Mouse (Mus musculus): ENCODE results near the gene Smurf1.

Smurf1 gene

GRCm38 (mm10) chr5:144964465-144964864, 1.2 kb downstream of the Smurf1 start:
- in situ Hi-C loops (cut with MboI; ENCODE audit: low pct_unique_long_range_greater_than_20kb in 1 of 2, low sequenced_read_pairs in 2 of 2, unreplicated experiment in 1 of 2) = loop anchor here in 1 of 2 experiments (5.0 kb wide), 1 partner anchor 47 kb away; no protein-coding TSS in a partner anchor

GRCm38 (mm10) chr5:144963817-144964261, 1.8 kb downstream of the Smurf1 start:
- in situ Hi-C loops (cut with MboI; ENCODE audit: low pct_unique_long_range_greater_than_20kb in 1 of 2, low sequenced_read_pairs in 2 of 2, unreplicated experiment in 1 of 2) = loop anchor here in 1 of 2 experiments (5.0 kb wide), 1 partner anchor 47 kb away; no protein-coding TSS in a partner anchor

- in situ Hi-C loops (cut with MboI; ENCODE audit: low pct_unique_long_range_greater_than_20kb in 1 of 2, low sequenced_read_pairs in 2 of 2, unreplicated experiment in 1 of 2) = loop anchor here in 1 of 2 experiments (5.0 kb wide), 1 partner anchor 46 kb away; no protein-coding TSS in a partner anchor
Observed at GRCm38 (mm10) chr5:144963401-144963800, 2.2 kb downstream of the Smurf1 start.

GRCm38 (mm10) chr5:144958271-144958670, 7.4 kb downstream of the Smurf1 start:
- in situ Hi-C loops (cut with MboI; ENCODE audit: low pct_unique_long_range_greater_than_20kb in 1 of 2, low sequenced_read_pairs in 2 of 2, unreplicated experiment in 1 of 2) = no loop called here

GRCm38 (mm10) chr5:144954432-144954831, 11.2 kb downstream of the Smurf1 start:
- in situ Hi-C loops (cut with MboI; ENCODE audit: low pct_unique_long_range_greater_than_20kb in 1 of 2, low sequenced_read_pairs in 2 of 2, unreplicated experiment in 1 of 2) = no loop called here

GRCm38 (mm10) chr5:144952592-144952991, 13.1 kb downstream of the Smurf1 start:
- in situ Hi-C loops (cut with MboI; ENCODE audit: low pct_unique_long_range_greater_than_20kb in 1 of 2, low sequenced_read_pairs in 2 of 2, unreplicated experiment in 1 of 2) = no loop called here

GRCm38 (mm10) chr5:144950428-144951051, 15.1 kb downstream of the Smurf1 start:
- in situ Hi-C loops (cut with MboI; ENCODE audit: low pct_unique_long_range_greater_than_20kb in 1 of 2, low sequenced_read_pairs in 2 of 2, unreplicated experiment in 1 of 2) = no loop called here

- in situ Hi-C loops (cut with MboI; ENCODE audit: low pct_unique_long_range_greater_than_20kb in 1 of 2, low sequenced_read_pairs in 2 of 2, unreplicated experiment in 1 of 2) = no loop called here
Observed at GRCm38 (mm10) chr5:144949856-144950255, 15.8 kb downstream of the Smurf1 start.

- in situ Hi-C loops (cut with MboI; ENCODE audit: low pct_unique_long_range_greater_than_20kb in 1 of 2, low sequenced_read_pairs in 2 of 2, unreplicated experiment in 1 of 2) = no loop called here
Observed at GRCm38 (mm10) chr5:144948422-144948821, 17.2 kb downstream of the Smurf1 start.

GRCm38 (mm10) chr5:144948002-144948401, 17.6 kb downstream of the Smurf1 start:
- in situ Hi-C loops (cut with MboI; ENCODE audit: low pct_unique_long_range_greater_than_20kb in 1 of 2, low sequenced_read_pairs in 2 of 2, unreplicated experiment in 1 of 2) = no loop called here

GRCm38 (mm10) chr5:144946032-144946431, 19.6 kb downstream of the Smurf1 start:
- in situ Hi-C loops (cut with MboI; ENCODE audit: low pct_unique_long_range_greater_than_20kb in 1 of 2, low sequenced_read_pairs in 2 of 2, unreplicated experiment in 1 of 2) = no loop called here

- in situ Hi-C loops (cut with MboI; ENCODE audit: low pct_unique_long_range_greater_than_20kb in 1 of 2, low sequenced_read_pairs in 2 of 2, unreplicated experiment in 1 of 2) = no loop called here
Observed at GRCm38 (mm10) chr5:144944932-144945331, 20.7 kb downstream of the Smurf1 start.

GRCm38 (mm10) chr5:144944370-144944769, 21.3 kb downstream of the Smurf1 start:
- in situ Hi-C loops (cut with MboI; ENCODE audit: low pct_unique_long_range_greater_than_20kb in 1 of 2, low sequenced_read_pairs in 2 of 2, unreplicated experiment in 1 of 2) = no loop called here

- in situ Hi-C loops (cut with MboI; ENCODE audit: low pct_unique_long_range_greater_than_20kb in 1 of 2, low sequenced_read_pairs in 2 of 2, unreplicated experiment in 1 of 2) = no loop called here
Observed at GRCm38 (mm10) chr5:144943346-144943745, 22.3 kb downstream of the Smurf1 start.

- in situ Hi-C loops (cut with MboI; ENCODE audit: low pct_unique_long_range_greater_than_20kb in 1 of 2, low sequenced_read_pairs in 2 of 2, unreplicated experiment in 1 of 2) = no loop called here
Observed at GRCm38 (mm10) chr5:144942431-144942830, 23.2 kb downstream of the Smurf1 start.

- in situ Hi-C loops (cut with MboI; ENCODE audit: low pct_unique_long_range_greater_than_20kb in 1 of 2, low sequenced_read_pairs in 2 of 2, unreplicated experiment in 1 of 2) = no loop called here
Observed at GRCm38 (mm10) chr5:144940904-144941303, 24.7 kb downstream of the Smurf1 start.

- in situ Hi-C loops (cut with MboI; ENCODE audit: low pct_unique_long_range_greater_than_20kb in 1 of 2, low sequenced_read_pairs in 2 of 2, unreplicated experiment in 1 of 2) = no loop called here
Observed at GRCm38 (mm10) chr5:144937304-144937703, 28.3 kb downstream of the Smurf1 start.

GRCm38 (mm10) chr5:144933486-144933885, 32.2 kb downstream of the Smurf1 start:
- in situ Hi-C loops (cut with MboI; ENCODE audit: low pct_unique_long_range_greater_than_20kb in 1 of 2, low sequenced_read_pairs in 2 of 2, unreplicated experiment in 1 of 2) = no loop called here

- in situ Hi-C loops (cut with MboI; ENCODE audit: low pct_unique_long_range_greater_than_20kb in 1 of 2, low sequenced_read_pairs in 2 of 2, unreplicated experiment in 1 of 2) = no loop called here
Observed at GRCm38 (mm10) chr5:144931841-144932240, 33.8 kb downstream of the Smurf1 start.
